Mouse (Mus musculus): ENCODE data around the gene Gng12. TPM values are rescaled to one million over a fixed set of nuclear protein-coding genes. Genes with fewer than 3 reads are reported as not detected.

The Gng12 gene
- polyA plus RNA-seq, 1 experiment from 2014 or later = 166 TPM

GRCm38 (mm10) chr6:67049695-67050038 lies 153.5 kb downstream of the Gng12 start:
- no peak overlapping the region for H3K4me3 ChIP-seq (ENCODE audit: low read depth, low read length)
- ATAC-seq (ENCODE audit: low FRiP score, low TSS enrichment) (no peak), DNase-seq (ENCODE audit: low spot score) (no peak)
- no peak overlapping the region for H3K27ac ChIP-seq (replicated peaks)
- WGBS = 51% methylated on average over 2 of the region's 2 CpGs
- no peaks in the 10 kb centered on the region for H3K4me1 ChIP-seq (replicated peaks; ENCODE audit: control insufficient read depth, insufficient read depth)
- no peaks in the 10 kb centered on the region for H3K9me3 ChIP-seq (ENCODE audit: control insufficient read depth, low read length)
- H3K9ac ChIP-seq (ENCODE audit: low read length) = no peak overlapping the region
- TF ChIP-seq EP300 (optimal IDR thresholded peaks at IDR 0.05) (no peak), CTCF (IDR thresholded peaks at IDR 0.05; ENCODE audit: low read depth) (no peak)
- H3K36me3 ChIP-seq (ENCODE audit: control insufficient read depth, insufficient read depth, low read length) = no peaks in the 10 kb centered on the region
- H3K4me2 ChIP-seq (replicated peaks; ENCODE audit: low read depth) = no peak overlapping the region
- H3K27me3 ChIP-seq (ENCODE audit: control insufficient read depth, insufficient read depth, low read length) = no peaks in the 10 kb centered on the region

GRCm38 (mm10) chr6:67050063-67050462 lies 153.9 kb downstream of the Gng12 start:
- ATAC-seq (ENCODE audit: low FRiP score, low TSS enrichment) (no peak), DNase-seq (ENCODE audit: low spot score) (no peak)
- no peak overlapping the region for H3K4me3 ChIP-seq (ENCODE audit: low read depth, low read length)
- no peaks in the 10 kb centered on the region for H3K4me1 ChIP-seq (replicated peaks; ENCODE audit: control insufficient read depth, insufficient read depth)
- H3K4me2 ChIP-seq (replicated peaks; ENCODE audit: low read depth) = no peak overlapping the region
- no peaks in the 10 kb centered on the region for H3K36me3 ChIP-seq (ENCODE audit: control insufficient read depth, insufficient read depth, low read length)
- no peak overlapping the region for H3K9ac ChIP-seq (ENCODE audit: low read length)
- no peaks in the 10 kb centered on the region for H3K27me3 ChIP-seq (ENCODE audit: control insufficient read depth, insufficient read depth, low read length)
- H3K27ac ChIP-seq (replicated peaks) = no peak overlapping the region
- 71% methylated on average over 1 of the region's 1 CpGs for WGBS
- TF ChIP-seq CTCF (IDR thresholded peaks at IDR 0.05; ENCODE audit: low read depth) (no peak), EP300 (optimal IDR thresholded peaks at IDR 0.05) (no peak)
- no peaks in the 10 kb centered on the region for H3K9me3 ChIP-seq (ENCODE audit: control insufficient read depth, low read length)

- DNase-seq (ENCODE audit: low spot score) (no peak), ATAC-seq (ENCODE audit: low FRiP score, low TSS enrichment) (no peak)
- Histone ChIP-seq H3K27me3 (ENCODE audit: control insufficient read depth, insufficient read depth, low read length) (no peaks in the 10 kb centered on the region), H3K4me1 (replicated peaks; ENCODE audit: control insufficient read depth, insufficient read depth) (no peaks in the 10 kb centered on the region), H3K9me3 (ENCODE audit: control insufficient read depth, low read length) (no peaks in the 10 kb centered on the region), H3K27ac (replicated peaks) (no peak overlapping the region), H3K9ac (ENCODE audit: low read length) (no peak overlapping the region), H3K4me3 (ENCODE audit: low read depth, low read length) (no peak overlapping the region), H3K4me2 (replicated peaks; ENCODE audit: low read depth) (no peak overlapping the region), H3K36me3 (ENCODE audit: control insufficient read depth, insufficient read depth, low read length) (no peaks in the 10 kb centered on the region)
- 48% methylated on average over 15 of the region's 15 CpGs for WGBS
- TF ChIP-seq CTCF (IDR thresholded peaks at IDR 0.05; ENCODE audit: low read depth) (peak; percentile 11; the same call in 1 of the 2 replicates), EP300 (optimal IDR thresholded peaks at IDR 0.05) (no peak)
Measured at GRCm38 (mm10) chr6:67056108-67056888, 160.1 kb downstream of the Gng12 start.

- 56% methylated on average over 3 of the region's 3 CpGs for WGBS
- ATAC-seq (ENCODE audit: low FRiP score, low TSS enrichment) = no peak
- no peak overlapping the region for H3K9ac ChIP-seq (ENCODE audit: low read length)
- DNase-seq (ENCODE audit: low spot score) = no peak
- no peak overlapping the region for H3K27ac ChIP-seq (replicated peaks)
- no peak overlapping the region for H3K4me3 ChIP-seq (ENCODE audit: low read depth, low read length)
- no peaks in the 10 kb centered on the region for H3K9me3 ChIP-seq (ENCODE audit: control insufficient read depth, low read length)
- no peaks in the 10 kb centered on the region for H3K27me3 ChIP-seq (ENCODE audit: control insufficient read depth, insufficient read depth, low read length)
- no peak for TF ChIP-seq CTCF (IDR thresholded peaks at IDR 0.05; ENCODE audit: low read depth)
- H3K4me1 ChIP-seq (replicated peaks; ENCODE audit: control insufficient read depth, insufficient read depth) = no peaks in the 10 kb centered on the region
- no peak overlapping the region for H3K4me2 ChIP-seq (replicated peaks; ENCODE audit: low read depth)
- H3K36me3 ChIP-seq (ENCODE audit: control insufficient read depth, insufficient read depth, low read length) = no peaks in the 10 kb centered on the region
Measured at GRCm38 (mm10) chr6:67056889-67057564, 160.8 kb downstream of the Gng12 start.

- Histone ChIP-seq H3K9me3 (ENCODE audit: control insufficient read depth, low read length) (no peaks in the 10 kb centered on the region), H3K27me3 (ENCODE audit: control insufficient read depth, insufficient read depth, low read length) (no peaks in the 10 kb centered on the region), H3K4me1 (replicated peaks; ENCODE audit: control insufficient read depth, insufficient read depth) (no peaks in the 10 kb centered on the region), H3K9ac (ENCODE audit: low read length) (no peak overlapping the region), H3K4me2 (replicated peaks; ENCODE audit: low read depth) (no peak overlapping the region), H3K27ac (replicated peaks) (no peak overlapping the region), H3K4me3 (ENCODE audit: low read depth, low read length) (no peak overlapping the region), H3K36me3 (ENCODE audit: control insufficient read depth, insufficient read depth, low read length) (no peaks in the 10 kb centered on the region)
- 76% methylated on average over 5 of the region's 5 CpGs for WGBS
- no peak for DNase-seq (ENCODE audit: low spot score)
- ATAC-seq (ENCODE audit: low FRiP score, low TSS enrichment) = no peak
- TF ChIP-seq EP300 (optimal IDR thresholded peaks at IDR 0.05) (no peak), CTCF (IDR thresholded peaks at IDR 0.05; ENCODE audit: low read depth) (no peak)
Measured at GRCm38 (mm10) chr6:67057574-67057973, 161.4 kb downstream of the Gng12 start.

All from stomach, postnatal 0 days (tissue).